Mouse (Mus musculus) liver, postnatal 0 days (tissue): ENCODE results near the gene Gm20708.

Experiments used
- CTCF ChIP-seq: sonication (generic); IDR thresholded peaks from 2 replicates; pipeline ENCODE4 v1.5.1; 2016; ENCODE audit warnings: antibody characterized with exemption, low read depth
- EP300 ChIP-seq: IDR thresholded peaks from 2 replicates; pipeline ENCODE4 v1.6.1; 2016; ENCODE audit warnings: antibody characterized with exemption, low read depth, mild to moderate bottlenecking

GRCm38 (mm10) chr11:117816389-117816996 is 7.0 kb downstream of the Gm20708 start:
- TF ChIP-seq CTCF (no peak), EP300 (no peak)
